Mouse (Mus musculus) gastrocnemius, postnatal 4 days (tissue): ENCODE measurements around the gene Snrk. TPM values are rescaled to one million over a fixed set of nuclear protein-coding genes. Genes with fewer than 3 reads are reported as not detected.

Experiments
- DNase-seq, 2 experiments: peaks; one replicate each; pipeline ENCODE4 v3.0.0; 2021 to 2022; ENCODE audit warnings: low spot score in 2 of 2, mixed read lengths in 2 of 2
- total RNA-seq, 2 experiments: library from RNA; stranded (reverse); gene quantifications; 2 replicates each; pipeline ENCODE4 v1.2.3; 2021

Snrk gene
- total RNA-seq, 2 experiments from 2014 or later: 59.3 to 60.6 TPM

- no peak for DNase-seq
Observed at GRCm38 (mm10) chr9:122177256-122178220, 60.5 kb downstream of the Snrk start.

DNA sequence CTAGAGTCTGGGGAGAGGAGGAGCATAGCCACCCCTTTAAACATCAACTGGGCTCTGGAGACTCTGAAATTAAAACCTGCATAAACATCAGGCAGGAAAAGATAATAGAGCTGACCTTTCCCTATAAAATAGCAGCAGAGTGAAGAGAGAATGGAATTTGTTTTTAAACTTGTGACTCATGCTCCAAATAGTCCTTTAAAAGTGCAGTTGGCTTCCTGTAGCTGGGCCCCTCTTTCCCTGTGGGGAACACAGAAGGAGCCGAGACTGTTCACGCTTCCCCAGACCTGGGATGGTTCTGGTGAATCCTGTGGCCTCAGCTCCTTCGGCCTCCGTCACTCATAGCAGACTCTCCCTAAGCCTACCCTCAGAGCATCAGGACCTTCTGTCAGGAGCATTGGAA, 61.4 kb downstream of the Snrk start:
- DNase-seq: no peak

GRCm38 (mm10) chr9:122180105-122180504, 63.0 kb downstream of the Snrk start:
- no peak for DNase-seq

DNA sequence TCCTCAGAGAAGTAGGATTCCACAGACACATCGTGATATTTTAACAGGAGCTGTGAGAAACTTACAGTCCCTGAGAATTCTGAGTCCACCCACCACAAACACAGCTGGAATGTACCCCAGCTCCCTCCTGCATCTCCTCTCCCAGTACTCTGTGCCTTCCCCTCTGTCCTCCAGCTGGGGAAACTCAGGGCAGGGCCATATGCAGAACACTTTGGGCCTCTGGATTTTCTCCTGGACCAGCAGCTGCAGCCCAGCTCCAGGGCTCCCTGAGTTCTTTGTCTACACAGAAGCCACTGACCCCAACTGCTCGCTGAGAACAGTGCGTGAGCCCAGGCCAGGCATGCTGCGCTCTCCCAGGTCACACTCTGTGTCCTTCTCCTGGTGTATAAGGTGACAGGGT, 66.0 kb downstream of the Snrk start:
- no peak for DNase-seq

GRCm38 (mm10) chr9:122184329-122184728, 67.3 kb downstream of the Snrk start:
- no peak for DNase-seq

GRCm38 (mm10) chr9:122185061-122185460, 68.0 kb downstream of the Snrk start:
- peak; percentile 55 to 74 for DNase-seq

GRCm38 (mm10) chr9:122185953-122186352, 68.9 kb downstream of the Snrk start:
- no peak for DNase-seq

DNA sequence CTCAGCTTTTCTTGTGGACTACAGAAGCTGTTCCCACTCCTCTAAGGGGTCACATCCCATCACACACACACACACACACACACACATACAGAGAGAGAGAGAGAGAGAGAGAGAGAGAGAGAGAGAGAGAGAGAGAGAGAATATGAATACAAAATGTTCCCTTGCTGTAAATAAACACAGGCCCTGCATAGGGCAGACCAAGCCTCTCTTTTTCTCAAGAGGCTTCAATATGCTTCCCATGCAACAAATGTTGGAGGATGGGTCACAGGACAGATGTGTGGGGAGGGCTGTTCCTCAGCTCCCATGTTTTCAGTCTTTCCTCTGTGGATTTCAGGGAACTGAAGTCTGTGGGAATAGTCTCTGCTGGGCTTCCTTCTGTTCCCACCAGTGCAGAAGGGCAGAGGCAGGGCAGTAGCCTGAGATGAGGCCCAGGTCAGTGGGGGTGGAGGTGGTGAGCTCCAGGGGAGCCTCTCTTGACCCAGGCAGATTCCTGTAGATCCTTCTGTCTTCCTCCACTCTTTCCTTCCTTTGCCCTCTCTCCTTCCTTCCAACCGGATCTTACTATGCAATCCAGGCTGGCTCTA, 69.7 kb downstream of the Snrk start:
- DNase-seq: no peak

- no peak for DNase-seq
Observed at GRCm38 (mm10) chr9:122187451-122187921, 70.4 kb downstream of the Snrk start.

DNA sequence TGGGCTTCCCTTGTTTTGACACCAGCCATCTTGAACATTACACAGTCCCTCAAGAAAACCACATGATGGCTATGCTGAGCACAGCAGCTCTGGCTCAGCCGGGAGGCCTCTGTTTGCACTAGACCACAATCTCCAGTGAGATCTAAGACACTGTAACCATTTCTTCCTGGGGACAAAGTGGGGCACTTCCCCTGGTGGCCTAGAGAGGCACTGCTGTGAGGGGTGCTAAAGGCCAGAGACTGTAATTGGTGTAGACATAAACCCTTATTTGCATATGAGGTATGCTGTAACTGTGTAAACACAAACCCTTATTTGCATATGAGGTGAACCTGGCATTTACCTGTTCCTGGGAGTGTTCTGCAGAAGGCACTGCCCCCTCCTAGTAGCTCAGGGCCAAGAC, 71.7 kb downstream of the Snrk start:
- no peak for DNase-seq

- DNase-seq: no peak
Observed at GRCm38 (mm10) chr9:122193361-122193760, 76.3 kb downstream of the Snrk start.

GRCm38 (mm10) chr9:122193823-122194222, 76.8 kb downstream of the Snrk start:
- DNase-seq: no peak

- no peak for DNase-seq
Observed at GRCm38 (mm10) chr9:122195042-122195682, 78.1 kb downstream of the Snrk start.

- DNase-seq: no peak
Observed at GRCm38 (mm10) chr9:122197021-122197420, 80.0 kb downstream of the Snrk start.

- DNase-seq: no peak
Observed at GRCm38 (mm10) chr9:122198621-122199020, 81.6 kb downstream of the Snrk start.

GRCm38 (mm10) chr9:122199253-122199652, 82.2 kb downstream of the Snrk start:
- peak in 1 of 2 experiments; percentile 63 for DNase-seq

DNA sequence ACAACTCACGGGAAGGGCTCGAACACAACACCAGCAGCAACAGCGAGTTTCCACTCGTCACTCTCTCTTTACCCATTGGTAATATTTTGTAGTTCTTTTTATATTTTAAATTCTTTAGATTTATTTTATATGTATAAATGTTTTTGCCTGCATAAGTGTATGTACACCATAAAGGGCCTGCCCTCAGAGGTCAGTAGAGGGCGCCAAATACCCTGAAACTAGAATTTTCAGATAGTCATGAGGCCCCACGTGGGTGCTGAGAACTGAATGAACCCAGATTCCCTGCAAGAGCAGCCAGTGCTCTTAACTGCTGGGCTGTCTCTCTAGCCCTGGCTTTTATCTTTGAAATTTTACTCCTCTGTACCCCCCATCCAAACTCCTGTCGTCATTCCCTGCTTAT, 87.4 kb downstream of the Snrk start:
- no peak for DNase-seq

DNA sequence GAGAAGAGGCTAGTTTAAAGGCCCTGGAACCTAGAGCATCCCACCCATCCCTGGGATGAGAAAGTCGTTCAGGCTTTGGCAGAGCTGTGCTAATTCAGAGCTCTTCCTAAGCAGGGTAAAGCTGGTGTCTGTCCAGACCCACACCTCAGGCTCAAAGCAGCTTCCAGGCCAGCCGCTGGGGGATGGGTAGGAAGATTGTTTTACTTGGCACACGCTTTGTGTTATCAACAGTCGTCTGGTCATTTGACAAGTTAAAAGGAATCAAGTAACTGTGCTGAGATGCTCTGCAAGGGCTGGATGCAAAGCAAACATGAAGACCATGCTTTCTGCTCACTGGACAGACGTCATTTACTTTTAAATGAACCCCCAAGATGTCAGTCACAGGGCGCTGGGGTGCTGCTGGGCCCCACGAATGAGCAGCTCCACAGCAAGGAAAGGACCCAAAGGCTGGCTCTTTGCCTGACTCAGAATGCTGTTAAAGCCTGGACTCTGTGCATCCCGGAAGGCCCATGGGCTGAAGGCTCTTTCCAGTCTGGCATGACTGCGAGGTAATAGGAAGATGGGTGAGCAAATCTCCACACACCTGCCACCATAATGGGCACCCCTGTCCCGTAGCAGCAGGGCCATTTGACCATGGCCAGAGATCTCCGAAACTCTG, 88.6 kb downstream of the Snrk start:
- no peak for DNase-seq

DNA sequence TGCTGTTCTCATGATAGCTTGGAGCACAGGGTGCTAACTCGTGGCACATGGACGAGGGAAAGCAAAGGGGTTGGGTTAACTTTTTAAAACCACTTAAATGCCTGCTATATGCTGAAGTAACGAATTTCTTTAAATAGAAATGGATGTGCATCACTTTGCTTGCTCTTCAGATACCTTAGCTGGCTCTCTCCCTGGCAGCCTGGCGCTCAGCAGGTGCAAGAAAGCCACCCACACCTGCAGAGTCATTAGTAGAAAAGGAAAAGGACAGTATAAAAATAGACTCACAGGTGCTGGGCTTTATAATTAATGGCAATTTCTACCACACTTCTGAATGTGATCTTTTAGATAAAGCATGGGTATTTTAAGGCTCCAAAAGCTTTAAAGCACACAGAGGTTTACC, 91.2 kb downstream of the Snrk start:
- DNase-seq: no peak

DNA sequence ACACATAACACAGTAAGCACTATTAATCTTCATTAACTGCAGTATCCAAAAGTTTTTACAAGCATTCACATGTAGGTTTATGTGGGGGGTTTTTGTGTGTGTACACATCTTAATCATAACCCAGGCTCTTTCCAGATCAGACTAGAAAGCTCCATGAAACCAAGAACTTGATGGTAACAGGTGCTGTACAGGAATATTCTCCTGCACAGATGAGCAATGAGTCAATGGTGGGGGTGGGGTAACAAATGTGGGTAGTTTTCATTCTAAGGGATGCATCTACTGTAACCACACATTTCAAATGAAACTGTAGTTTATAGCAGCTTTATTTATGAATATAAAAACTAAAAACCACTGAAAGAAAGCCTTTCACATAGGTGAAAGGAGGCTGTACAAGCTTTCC, 98.1 kb downstream of the Snrk start:
- no peak for DNase-seq

- no peak for DNase-seq
Observed at GRCm38 (mm10) chr9:122216945-122217529, 100.0 kb downstream of the Snrk start.
